Mouse (Mus musculus): Measurements from ENCODE around the gene Kras. TPM values are rescaled to one million over a fixed set of nuclear protein-coding genes. Genes with fewer than 3 reads are reported as not detected.

The Kras gene
- polyA plus RNA-seq, 1 experiment from 2014 or later = 123 TPM

- no peak overlapping the region for H3K4me3 ChIP-seq
- WGBS = 40% methylated on average over 9 of the region's 9 CpGs
- peaks cover 16% of the 10 kb centered on the region for H3K4me1 ChIP-seq
- ATAC-seq (replicated peaks) = no peak
- H3K27ac ChIP-seq (replicated peaks) = no peak overlapping the region
- H3K9me3 ChIP-seq = no peaks in the 10 kb centered on the region
- no peak overlapping the region for H3K9ac ChIP-seq (replicated peaks)
- H3K36me3 ChIP-seq = no peaks in the 10 kb centered on the region
- H3K27me3 ChIP-seq = 0 out of 2 replicates have a peak, but pooled peaks cover 7% of the 10 kb centered on the region
- no peak overlapping the region for H3K4me2 ChIP-seq (replicated peaks)
These were observed 74.5 kb downstream of the Kras start for GRCm38 (mm10) chr6:145175571-145175981.

GRCm38 (mm10) chr6:145173781-145174191, 76.3 kb downstream of the Kras start:
- Histone ChIP-seq H3K36me3 (no peaks in the 10 kb centered on the region), H3K4me3 (no peak overlapping the region), H3K4me1 (peaks cover 16% of the 10 kb centered on the region), H3K4me2 (replicated peaks) (peak overlapping the region; percentile 6; the same call in 1 of the 2 replicates), H3K9ac (replicated peaks) (no peak overlapping the region), H3K27me3 (0 out of 2 replicates have a peak, but pooled peaks cover 7% of the 10 kb centered on the region), H3K27ac (replicated peaks) (no peak overlapping the region), H3K9me3 (no peaks in the 10 kb centered on the region)
- under 1% methylated on average over 10 of the region's 11 CpGs for whole genome bisulfite sequencing
- ATAC-seq (replicated peaks) = peak; percentile 85

- Histone ChIP-seq H3K27ac (replicated peaks) (no peak overlapping the region), H3K4me1 (peaks cover 16% of the 10 kb centered on the region), H3K27me3 (0 out of 2 replicates have a peak, but pooled peaks cover 7% of the 10 kb centered on the region), H3K4me3 (no peak overlapping the region), H3K9me3 (no peaks in the 10 kb centered on the region), H3K36me3 (no peaks in the 10 kb centered on the region), H3K9ac (replicated peaks) (no peak overlapping the region), H3K4me2 (replicated peaks) (no peak overlapping the region)
- WGBS = 72% methylated on average over 14 of the region's 14 CpGs
- ATAC-seq (replicated peaks) = 0 out of 2 replicates have a peak, but pooled peaks have one; percentile 46
These were observed 78.0 kb downstream of the Kras start for GRCm38 (mm10) chr6:145171892-145172606.

Other genes starting within 250 kb of the Kras start
- gene Bcat1, start 174.1 kb downstream of the Kras start, polyA plus RNA-seq (2015; fragmentation: Nextera tagmentation; extraction: Ambion mirVana) = 100 and 101 TPM in 2 replicates
- gene Lrmp, start 134.6 kb downstream of the Kras start, polyA plus RNA-seq (2015; fragmentation: Nextera tagmentation; extraction: Ambion mirVana) = 0.69 and 0.84 TPM in 2 replicates
- 0.65 and 0.98 TPM in 2 replicates for gene Casc1, start 39.2 kb downstream of the Kras start, polyA plus RNA-seq (2015; fragmentation: Nextera tagmentation; extraction: Ambion mirVana)
- gene Etfrf1, start 39.1 kb downstream of the Kras start, polyA plus RNA-seq (2015; fragmentation: Nextera tagmentation; extraction: Ambion mirVana) = 27.1 and 27.7 TPM in 2 replicates

Data from forebrain, embryonic 15.5 days (tissue).